Mouse (Mus musculus) ovary, postnatal 14 days (tissue): ENCODE results near the gene Mc1r.
"Not testable (repeated sequence)": the region's sequence is repeated elsewhere in the genome, so short reads cannot be mapped to it uniquely, and the experiment has no call there.

Source experiments
- DNase-seq: peaks from one replicate; pipeline ENCODE4 v3.0.0; 2022; ENCODE audit warnings: low spot score

Gene Mc1r

DNA sequence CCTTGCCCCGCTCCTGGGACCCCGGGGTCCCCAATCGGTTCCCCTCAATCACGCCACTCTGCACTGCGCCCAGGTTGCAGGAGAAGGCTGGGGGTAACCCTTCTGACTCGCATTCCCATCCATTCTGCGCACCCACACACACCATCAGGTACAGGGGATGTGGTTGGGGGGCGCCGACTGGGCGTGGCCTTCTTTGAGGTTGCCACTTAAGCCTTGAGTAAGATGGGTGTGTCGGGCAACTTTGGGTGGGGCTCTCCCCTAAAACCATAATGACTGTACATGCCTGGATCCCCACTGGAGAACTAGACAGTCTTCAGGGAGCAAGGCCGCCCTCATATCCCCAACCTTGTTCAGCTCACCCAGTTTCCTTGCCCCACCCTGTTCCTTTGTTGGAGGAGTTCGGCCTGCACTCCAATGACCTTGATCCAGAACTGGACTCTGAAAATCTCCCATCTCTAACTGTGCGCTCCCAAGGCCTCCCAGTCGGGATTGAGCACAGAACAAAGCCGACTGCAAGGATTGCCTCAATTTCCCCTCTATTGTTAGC, 4.9 kb downstream of the Mc1r start:
- no peak for DNase-seq

DNA sequence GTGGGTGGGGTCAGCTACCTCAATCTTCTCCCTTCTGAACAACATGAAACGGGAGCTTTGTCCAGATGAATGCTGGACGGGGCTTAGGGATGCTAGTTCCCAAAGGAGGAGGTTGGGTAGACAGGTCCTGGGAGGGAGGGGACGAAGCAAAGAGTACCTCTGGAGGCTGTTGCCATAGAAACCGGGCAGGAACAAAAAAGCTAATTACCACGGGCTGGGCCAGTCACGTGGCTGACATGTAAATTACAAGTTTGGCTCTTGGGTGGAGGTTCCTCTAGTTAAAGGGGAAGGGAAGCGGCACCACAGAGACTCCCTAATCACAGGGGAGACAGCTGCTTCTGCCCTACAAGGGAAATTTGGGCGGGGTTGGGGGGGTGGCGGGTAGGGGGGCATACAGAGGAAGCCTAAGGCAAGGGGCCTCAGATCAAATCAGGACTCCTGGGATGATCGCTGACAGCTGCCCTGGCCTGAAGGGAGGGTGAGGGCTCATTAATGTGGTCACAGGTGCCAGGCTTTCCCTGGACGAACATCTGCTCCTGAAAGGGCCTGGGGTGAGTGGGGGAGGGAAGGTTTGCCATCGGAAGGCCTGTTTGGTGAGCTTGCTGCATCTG, 5.8 kb downstream of the Mc1r start:
- no peak for DNase-seq

DNA sequence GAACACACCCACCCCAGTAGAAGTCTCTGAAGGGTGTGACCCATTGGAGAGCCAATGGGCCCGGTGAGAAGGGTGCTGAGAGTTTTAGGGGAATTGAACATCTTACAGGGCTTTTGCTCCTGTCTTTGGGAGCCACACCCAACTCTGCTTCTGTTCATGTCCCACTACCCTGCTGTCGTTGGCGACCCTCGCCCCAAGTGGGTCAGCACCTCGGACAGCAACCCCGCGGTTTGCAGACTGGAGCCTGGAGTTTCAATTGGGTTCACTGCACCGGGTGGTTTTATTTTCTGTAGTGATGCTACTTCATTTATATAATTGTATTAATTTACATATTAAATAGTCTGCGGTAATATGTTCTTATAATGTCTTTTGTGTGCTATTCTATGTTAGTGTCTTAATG, 7.3 kb downstream of the Mc1r start:
- no peak for DNase-seq

DNA sequence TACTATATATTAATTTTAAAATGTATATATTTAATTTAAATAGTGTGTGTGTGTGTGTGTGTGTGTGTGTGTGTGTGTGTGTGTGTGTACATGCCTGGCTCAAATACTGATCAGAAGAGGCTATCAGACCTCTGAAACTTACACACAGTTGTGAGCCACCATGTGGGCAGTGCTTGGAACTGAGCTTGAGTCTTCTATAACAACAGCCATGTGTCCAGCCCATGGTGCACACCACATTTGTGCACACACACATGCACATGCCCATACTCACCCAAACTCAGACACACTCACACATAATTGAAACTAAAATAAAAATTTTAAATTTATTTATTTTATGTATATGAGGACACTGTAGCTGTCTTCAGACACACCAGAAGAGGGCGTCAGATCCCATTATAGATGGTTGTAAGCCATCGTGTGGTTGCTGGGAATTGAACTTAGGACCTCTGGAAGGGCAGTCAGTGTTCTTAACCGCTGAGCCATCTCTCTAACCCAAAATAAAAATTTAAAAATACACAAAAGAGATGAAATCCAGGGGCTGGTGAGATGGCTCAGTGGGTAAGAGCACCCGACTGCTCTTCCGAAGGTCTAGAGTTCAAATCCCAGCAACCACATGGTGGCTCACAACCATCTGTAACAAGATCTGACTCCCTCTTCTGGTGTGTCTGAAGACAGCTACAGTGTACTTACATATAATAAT, 8.2 kb downstream of the Mc1r start:
- DNase-seq, result not testable (repeated sequence)

DNA sequence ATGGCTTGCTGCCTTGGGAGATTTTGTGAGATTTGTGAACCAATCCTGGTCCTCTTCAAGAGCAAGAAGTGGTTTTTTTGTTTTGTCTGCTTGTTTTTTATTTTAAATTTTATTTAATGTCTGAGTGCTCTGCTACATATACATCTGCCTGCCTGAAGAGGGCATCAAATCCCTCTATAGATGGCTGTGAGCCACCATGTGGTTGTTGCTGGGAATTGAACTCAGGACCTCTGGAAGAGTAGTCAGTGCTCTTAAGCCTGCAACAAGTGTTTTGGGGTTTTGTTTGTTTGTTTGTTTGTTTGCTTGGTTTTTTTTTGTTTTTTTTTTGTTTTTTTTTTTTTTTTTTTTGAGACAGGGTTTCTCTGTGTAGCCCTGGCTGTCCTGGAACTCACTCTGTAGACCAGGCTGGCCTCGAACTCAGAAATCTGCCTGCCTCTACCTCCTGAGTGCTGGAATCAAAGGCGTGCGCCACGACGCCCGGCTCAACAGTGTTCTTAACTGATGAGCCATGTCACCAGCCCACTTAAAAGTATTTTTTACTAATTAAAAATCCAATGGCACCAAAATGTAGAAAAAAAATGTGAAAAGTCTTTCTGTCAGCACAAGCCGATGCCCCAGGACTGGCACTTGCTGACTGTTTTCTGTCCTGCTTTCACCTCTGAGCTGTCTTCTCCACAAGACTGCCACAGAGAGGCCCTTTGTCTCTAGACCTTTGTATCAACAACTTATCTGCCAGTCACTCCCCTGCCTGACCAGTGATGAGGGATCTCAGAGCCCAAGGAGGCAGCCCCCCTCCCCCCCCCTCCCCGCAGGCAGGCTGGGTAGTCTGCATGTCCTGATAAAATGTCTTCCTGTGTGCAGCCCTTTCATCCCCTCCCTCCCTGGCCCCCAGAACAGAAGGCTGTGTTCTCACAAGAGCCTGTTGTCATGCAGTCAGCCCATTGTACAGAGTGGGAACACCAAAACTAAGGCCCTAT, 9.3 kb downstream of the Mc1r start:
- no peak for DNase-seq

DNA sequence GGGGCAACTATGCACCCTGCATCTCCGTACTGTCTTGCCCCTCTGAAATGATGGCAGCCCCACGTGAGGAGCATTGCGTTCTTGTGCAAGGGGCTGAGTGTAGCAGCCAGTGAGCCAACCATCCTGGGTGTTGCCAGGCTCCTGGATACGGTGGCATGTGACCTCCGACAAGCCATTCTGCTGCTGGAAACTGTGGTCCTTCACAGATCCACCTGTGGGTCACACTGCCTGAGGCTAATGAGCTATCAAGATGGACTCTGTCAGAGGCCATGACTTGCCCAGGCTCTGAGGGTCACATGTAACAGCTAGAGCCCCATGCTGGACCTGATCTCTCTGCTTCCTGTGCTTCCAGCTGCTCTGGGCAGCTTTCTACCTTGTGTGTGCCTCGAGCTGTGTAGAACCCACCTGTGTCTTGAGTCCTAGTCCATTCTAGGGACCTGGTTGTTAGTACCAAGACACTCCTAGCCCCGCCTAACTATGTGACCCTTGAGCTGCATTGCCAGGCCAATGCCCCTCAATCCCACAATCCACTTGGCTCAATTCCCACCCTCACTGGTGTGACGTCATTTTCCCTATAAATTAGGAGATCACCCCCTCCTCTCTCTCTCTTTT, 10.1 kb downstream of the Mc1r start:
- no peak for DNase-seq

DNA sequence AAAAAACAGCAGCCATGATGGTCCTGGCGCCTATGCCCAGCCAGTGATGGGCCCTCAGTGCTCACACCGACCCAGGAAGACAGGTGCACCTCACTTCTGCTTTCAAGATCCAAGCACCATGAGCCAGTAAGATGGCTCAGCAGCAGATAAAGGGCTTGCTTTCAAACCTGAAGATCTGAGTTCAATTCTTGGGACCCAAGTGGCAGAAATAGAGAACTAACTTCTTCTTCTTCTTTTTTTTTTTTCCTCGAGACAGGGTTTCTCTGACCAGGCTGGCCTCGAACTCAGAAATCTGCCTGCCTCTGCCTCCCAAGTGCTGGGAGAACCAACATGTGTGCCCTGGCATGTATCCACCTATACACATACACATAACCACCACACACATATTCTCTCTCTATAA, 12.8 kb downstream of the Mc1r start:
- no peak for DNase-seq

DNA sequence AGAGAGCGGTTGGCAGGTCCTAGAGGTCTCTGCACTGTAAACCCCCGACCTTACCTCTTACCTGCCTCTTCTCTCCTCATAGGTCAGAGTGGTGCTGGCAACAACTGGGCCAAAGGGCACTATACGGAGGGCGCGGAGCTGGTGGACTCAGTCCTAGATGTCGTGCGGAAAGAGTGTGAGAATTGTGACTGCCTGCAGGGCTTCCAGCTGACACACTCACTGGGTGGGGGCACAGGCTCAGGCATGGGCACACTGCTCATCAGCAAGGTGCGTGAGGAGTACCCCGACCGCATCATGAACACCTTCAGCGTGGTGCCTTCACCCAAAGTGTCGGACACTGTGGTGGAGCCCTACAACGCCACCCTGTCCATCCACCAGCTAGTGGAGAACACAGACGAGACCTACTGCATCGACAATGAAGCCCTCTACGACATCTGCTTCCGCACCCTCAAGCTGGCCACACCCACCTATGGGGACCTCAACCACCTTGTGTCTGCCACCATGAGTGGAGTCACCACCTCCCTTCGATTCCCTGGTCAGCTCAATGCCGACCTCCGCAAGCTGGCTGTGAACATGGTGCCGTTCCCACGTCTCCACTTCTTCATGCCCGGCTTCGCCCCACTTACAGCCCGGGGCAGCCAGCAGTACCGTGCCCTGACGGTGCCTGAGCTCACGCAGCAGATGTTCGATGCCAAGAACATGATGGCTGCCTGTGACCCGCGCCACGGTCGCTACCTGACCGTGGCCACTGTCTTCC, 13.8 kb downstream of the Mc1r start:
- DNase-seq, result no peak

DNA sequence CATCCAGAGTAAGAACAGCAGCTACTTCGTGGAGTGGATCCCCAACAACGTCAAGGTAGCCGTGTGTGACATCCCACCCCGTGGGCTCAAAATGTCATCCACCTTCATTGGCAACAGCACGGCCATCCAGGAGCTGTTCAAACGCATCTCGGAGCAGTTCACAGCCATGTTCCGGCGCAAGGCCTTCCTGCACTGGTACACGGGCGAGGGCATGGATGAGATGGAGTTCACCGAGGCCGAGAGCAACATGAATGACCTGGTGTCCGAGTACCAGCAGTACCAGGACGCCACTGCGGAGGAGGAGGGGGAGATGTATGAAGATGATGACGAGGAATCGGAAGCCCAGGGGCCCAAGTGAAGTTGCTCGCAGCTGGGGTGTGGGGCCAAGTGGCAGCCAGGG, 14.4 kb downstream of the Mc1r start:
- DNase-seq, result no peak

DNA sequence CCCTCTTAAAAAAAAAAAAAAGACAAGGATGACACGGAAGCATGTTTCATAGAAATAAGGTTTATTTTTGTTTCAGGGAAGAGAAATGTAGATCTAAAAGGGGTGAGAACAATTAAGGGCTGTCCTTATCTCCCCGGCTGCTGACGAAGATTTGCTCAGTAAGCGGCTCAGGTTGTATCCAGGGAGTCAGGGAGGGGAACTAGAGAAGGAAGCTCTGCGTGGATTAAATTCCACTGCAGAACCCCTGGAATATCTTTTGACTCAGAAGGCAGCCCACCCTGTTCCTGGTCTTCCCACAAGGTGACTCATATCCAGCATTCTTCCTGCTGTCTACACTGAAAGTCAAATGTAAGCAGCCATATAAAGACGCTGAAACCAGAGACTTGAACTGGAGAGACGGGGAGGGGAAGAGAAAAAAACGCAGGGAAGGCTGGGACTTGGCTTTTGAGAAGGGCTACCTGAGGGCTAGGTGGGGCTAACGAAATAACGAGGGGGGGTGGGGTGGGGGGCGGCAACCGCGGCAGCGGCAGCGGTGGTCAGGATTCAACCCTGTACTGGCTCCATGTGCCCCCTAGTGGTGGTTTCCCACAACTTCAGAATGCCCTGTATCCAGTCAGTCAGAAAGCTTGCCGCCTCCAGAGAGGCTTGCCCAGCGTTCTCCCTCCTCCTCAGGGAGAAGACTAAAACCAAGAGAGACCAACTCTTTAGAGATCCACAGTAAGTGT, 15.3 kb downstream of the Mc1r start:
- DNase-seq, result peak; percentile 51

DNA sequence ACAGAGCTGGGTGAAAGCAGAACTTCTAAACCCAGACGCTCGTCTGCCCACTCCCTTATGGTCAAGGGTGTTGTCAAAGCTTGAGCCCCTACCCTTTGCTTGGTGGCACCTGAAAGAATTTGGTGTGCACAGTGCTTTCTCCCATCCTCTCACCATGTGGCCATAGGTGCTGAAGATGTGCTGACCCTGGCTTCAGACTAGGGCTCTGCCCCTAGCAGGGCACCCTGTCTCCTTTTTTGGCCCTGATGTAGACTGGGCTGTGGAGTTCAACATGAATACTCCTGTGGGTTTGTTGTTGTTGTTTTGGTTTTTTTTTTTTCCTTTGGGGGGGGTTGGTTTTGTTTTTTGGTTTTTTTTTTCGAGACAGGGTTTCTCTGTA, 15.9 kb downstream of the Mc1r start:
- no peak for DNase-seq

DNA sequence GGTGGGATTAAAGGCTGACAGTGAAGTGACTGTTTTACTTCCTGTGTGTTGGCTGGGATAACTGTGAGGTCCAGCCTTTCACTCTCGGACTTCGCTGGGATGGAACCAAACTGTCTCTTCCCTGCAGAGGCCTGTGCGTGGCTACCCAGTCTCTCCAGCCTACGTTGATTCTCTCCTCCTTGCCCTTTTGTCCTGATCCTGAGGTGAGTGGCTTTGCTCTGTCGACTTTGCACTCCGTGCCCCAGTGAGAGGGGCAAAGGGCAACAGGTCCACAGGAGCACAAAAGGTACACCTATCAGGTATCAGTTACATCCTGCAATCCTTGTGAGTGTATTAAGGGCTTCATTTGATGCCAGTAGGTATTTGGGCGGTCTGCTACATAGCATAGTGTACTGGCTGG, 16.5 kb downstream of the Mc1r start, which contains the start of gene Def8:
Def8 (plus strand) TSS at position 87 of the 400 bp plus-strand sequence.
- DNase-seq, result no peak

DNA sequence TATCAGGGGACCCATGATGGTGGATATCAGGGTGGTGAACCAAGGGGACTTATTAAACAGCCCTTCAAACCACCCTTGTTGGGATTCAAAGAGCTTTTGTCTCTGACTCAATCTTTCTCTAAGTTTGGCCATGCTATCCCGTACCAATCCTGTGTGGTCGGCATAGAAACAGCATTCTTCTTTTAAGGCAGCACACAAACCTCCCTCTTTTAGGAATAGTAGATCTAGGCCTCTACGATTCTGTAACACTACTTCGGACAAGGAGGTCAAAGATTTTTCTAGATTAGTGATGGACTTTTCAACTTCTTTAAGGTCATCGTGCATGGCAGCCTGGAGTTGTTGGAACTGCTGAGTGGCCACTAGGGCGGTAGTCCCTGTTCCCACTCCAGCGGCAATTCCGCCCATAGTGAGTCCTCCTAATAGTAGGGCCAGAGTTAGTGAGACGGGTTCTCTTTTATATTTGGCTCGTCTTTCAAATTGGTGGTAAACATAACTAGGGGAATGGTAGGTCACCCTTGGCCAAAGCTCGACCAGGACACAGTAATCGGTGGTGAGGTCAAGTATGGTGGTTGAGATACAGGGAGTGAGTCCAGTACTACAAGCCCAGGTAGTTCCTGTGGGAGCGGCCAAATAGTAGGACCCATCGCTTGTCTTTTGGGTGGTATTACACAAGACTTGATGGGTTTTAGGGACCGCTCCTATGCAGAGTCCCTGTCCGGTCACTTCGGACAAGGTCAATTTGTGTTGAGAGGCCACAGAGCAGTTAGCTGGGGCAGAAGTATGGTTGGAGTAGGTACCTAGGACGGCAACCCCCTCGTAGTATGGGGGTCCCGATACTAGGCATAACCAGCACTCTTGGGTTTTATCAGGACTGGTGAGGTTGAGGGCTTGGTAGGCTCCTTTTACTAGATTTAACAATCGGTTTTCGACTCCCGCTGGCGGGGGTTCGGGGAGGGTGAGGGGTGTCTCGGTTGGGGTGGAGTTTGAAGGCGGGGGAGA, 19.9 kb downstream of the Mc1r start:
- no peak for DNase-seq

DNA sequence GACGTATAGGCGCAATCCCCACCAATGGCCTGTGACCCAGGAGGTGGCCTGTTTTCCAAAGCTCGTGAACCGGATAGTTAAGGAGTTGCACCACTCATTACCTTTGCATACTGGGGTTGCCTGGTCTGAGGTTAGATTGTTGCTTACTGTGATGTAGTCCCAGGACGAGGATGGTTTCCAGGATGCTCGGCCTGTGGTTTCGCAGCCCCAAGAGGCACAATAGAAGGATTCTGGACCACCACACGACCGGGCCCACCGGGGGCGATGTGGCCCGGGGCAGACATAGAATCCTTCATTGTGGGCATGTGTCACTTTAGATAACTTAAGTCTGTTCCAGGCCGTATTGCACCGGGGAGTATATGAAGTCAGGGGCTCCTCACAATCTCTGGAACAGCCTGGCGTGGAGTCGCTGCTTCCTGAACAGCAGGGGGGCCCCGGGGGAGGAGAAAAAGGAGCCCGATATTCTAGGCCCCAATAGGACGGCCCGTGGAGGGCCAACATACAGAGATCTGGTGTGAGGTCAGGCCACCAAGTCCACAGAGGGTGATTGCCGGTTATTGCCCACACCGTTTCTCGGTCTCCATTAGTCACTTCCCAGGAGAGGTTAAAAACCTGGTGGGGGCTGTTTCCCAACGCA, 20.9 kb downstream of the Mc1r start:
- no peak for DNase-seq

DNA sequence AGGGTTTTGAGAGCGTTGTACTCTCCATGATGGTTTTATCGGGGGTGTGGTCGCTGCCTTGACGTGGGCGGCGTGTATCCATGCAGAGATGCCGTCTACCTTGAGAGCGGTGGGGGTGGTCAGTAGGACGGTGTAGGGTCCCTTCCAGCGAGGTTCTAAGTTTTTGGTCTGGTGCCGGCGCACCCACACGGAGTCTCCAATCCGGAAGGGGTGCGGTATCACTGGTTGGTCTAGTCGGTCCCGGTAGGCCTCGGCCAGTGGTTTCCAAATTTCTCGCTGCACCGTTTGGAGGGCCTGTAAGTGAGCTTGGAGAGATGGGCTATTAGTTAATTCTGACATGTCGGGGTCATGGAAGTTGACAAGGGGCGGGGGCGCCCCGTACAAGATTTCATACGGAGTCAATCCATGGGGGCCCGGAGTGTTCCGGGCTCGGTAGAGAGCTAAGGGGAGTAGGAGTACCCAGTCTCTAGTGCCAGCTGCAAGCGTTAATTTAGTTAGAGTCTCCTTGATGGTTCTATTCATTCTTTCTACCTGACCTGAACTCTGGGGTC, 21.5 kb downstream of the Mc1r start:
- no peak for DNase-seq

DNA sequence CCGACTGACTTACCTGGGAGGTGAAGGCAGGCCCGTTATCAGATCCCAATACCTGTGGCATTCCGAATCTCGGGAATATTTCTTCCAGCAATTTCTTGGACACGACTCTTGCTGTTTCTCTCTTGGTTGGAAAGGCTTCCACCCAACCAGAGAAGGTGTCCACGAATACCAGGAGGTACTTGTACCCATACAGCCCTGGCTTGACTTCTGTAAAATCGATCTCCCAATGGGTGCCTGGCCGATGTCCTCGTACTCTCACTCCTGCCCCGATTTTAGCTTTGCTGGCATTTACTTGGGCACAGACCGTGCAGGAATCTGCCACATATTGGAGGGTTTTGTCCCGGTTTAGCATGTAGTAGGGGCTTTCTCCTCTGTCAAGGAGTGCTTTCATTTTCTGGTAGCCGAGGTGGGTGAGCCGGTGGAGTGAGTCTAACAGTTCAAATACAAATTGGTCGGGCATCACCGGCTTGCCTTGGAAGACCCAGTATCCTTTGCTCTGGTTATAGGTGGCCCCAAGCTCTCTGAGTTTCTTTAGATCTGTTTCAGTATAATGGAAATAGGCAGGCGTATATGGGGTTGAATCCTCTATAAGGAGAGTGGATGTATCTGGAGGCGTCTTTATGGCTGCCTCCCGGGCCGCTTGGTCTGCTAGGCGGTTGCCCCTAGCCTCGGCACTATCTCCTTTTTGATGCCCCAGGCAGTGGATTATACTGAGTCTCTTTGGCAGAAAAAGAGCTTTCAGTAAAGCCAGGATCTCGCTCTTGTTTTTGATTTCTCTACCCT, 22.2 kb downstream of the Mc1r start:
- no peak for DNase-seq

DNA sequence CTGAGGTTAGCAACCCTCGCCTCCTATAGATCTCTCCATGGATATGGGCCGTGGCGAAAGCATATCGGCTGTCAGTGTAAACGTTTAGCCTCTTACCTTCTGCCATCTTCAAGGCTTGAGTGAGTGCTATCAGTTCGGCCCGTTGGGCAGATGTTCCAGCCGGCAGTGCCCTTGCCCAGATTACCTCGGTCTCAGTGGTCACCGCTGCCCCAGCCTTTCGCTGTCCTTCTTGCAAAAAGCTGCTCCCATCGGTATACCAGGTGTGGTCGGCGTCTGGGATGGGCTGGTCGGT, 22.8 kb downstream of the Mc1r start:
- not testable (repeated sequence) for DNase-seq

DNA sequence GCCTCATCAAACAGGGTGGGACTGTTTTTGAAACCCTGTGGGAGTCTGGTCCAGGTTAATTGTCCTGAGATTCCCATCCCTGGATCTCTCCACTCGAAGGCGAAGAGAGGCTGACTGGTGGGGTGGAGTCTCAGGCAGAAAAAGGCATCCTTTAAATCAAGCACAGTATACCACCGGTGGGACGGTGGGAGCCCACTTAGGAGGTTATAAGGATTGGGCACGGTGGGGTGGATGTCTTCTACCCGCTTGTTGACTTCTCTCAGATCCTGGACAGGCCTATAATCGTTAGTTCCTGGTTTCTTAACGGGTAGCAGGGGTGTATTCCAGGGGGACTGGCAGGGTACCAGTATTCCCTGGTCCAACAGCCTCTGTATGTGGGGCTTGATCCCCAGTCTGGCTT, 24.0 kb downstream of the Mc1r start:
- DNase-seq, result not testable (repeated sequence)
